Mouse (Mus musculus) ES-E14 (cell line): ENCODE measurements around the gene Prrxl1. TPM values are rescaled to one million over a fixed set of nuclear protein-coding genes. Genes with fewer than 3 reads are reported as not detected.
A peak's percentile ranks its signal among the peaks of the same experiment; 100 is the strongest.

Experiments used
- DNase-seq: peaks from one replicate; pipeline ENCODE4 v3.0.0-alpha.2; 2013; ENCODE audit warnings: low read depth, low spot score
- H3K27ac ChIP-seq: 2 replicates; pipeline ENCODE4 v1.5.1; 2012; ENCODE audit warnings: low read depth, mild to moderate bottlenecking, low read length, moderate library complexity, mixed read lengths; ENCODE audit not compliant: poor library complexity, insufficient read depth, severe bottlenecking
- H3K36me3 ChIP-seq: 2 replicates; pipeline ENCODE4 v1.6.1; 2012; ENCODE audit warnings: mild to moderate bottlenecking, low read length, moderate library complexity, mixed read lengths; ENCODE audit not compliant: control insufficient read depth, poor library complexity, insufficient read depth, severe bottlenecking
- H3K4me1 ChIP-seq, 2 experiments: fragments of 150-350 bp in 1 of 2; sonication (generic) in 1 of 2; 2 replicates each; pipeline ENCODE4 v1.6.1; 2012; ENCODE audit warnings: low read length in 2 of 2, mild to moderate bottlenecking in 1 of 2, mixed read lengths in 1 of 2; ENCODE audit not compliant: control insufficient read depth in 2 of 2, insufficient read depth in 2 of 2, poor library complexity in 1 of 2
- H3K4me3 ChIP-seq, 2 experiments: fragments of 150-350 bp in 1 of 2; sonication (generic) in 1 of 2; 2 replicates each; pipeline ENCODE4 v1.5.1; 2012; ENCODE audit warnings: low read length in 2 of 2, low read depth in 1 of 2, mild to moderate bottlenecking in 1 of 2, mixed read lengths in 1 of 2; ENCODE audit not compliant: insufficient read depth in 1 of 2, poor library complexity in 1 of 2, severe bottlenecking in 1 of 2
- H3K9ac ChIP-seq: 2 replicates; pipeline ENCODE4 v1.6.1; 2012; ENCODE audit warnings: low read depth, mild to moderate bottlenecking, low read length, mixed read lengths; ENCODE audit not compliant: poor library complexity, insufficient read depth, severe bottlenecking
- H3K9me3 ChIP-seq: fragments of 150-350 bp; sonication (generic); 2 replicates; pipeline ENCODE4 v1.6.1; 2012; ENCODE audit warnings: low read depth, mild to moderate bottlenecking, low read length; ENCODE audit not compliant: control insufficient read depth, insufficient read depth
- CHD2 ChIP-seq: IDR thresholded peaks from 2 replicates; pipeline ENCODE4 v1.6.1; 2014; ENCODE audit warnings: mild to moderate bottlenecking, low read depth, low read length, inconsistent platforms
- HCFC1 ChIP-seq: IDR thresholded peaks from 2 replicates; pipeline ENCODE4 v1.6.1; 2012; ENCODE audit warnings: low read length, inconsistent platforms, borderline replicate concordance; ENCODE audit not compliant: insufficient read depth
- MAFK ChIP-seq: IDR thresholded peaks from 2 replicates; pipeline ENCODE4 v1.6.1; 2014; ENCODE audit warnings: mild to moderate bottlenecking, low read depth, low read length, inconsistent platforms; ENCODE audit not compliant: insufficient read depth
- ZC3H11A ChIP-seq: IDR thresholded peaks from 2 replicates; pipeline ENCODE4 v1.6.1; 2012; ENCODE audit warnings: low read depth, mild to moderate bottlenecking, inconsistent platforms, low read length, borderline replicate concordance
- ZNF384 ChIP-seq: IDR thresholded peaks from 2 replicates; pipeline ENCODE4 v1.6.1; 2012; ENCODE audit warnings: low read depth, low read length, inconsistent platforms
- in situ Hi-C, 2 experiments: fragments of 600-800 bp; cut with MboI; formaldehyde crosslinking; loops; one replicate each; pipeline ENCODE4 v1.15.1; 2025; ENCODE audit warnings: low sequenced_read_pairs in 2 of 2, inconsistent platforms in 1 of 2; ENCODE audit not compliant: unreplicated experiment in 2 of 2
- total RNA-seq: library from RNA; depleted of rRNA; stranded (reverse); fragments of 300-350 nt; gene quantifications from 2 replicates; pipeline ENCODE4 v1.2.3, GENCODE M21; 2012

Prrxl1 gene
- total RNA-seq, 1 experiment = 0.09 TPM

DNA sequence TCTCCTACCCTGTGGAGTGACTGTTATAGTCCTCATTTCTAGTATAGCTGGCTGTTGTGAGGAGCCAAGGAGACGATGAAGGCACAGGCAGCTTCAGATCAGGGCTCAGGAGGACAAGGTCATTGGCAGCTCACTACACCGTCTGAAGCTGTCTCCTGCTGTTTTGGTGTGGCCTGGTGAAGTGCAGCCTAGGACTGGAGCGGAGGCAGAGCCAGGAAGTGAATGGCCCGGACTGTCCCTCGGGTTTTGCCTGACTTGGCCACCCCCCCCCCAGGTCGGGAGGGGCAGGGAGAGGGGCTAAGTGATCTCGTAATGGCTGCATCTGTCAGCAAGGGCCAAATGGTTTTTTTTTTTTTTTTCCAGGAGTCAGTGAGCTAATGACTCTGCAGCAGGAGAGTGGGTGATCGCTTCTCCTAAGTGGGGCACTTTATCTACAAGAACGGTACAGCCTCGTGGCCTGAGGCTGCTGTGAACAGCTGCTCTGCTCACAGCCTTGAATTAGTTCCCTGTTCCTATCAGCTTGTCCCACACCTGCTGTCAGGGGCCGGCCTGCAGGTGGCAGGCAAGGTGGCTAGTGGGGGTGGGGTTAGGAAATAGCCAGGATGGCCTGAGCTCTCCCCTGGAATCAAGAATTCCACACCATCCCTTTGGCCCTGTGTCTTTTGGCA lies 34.9 kb downstream of the Prrxl1 start:
- Histone ChIP-seq H3K4me3 (no peak overlapping the region), H3K9ac (no peak overlapping the region), H3K9me3 (no peaks in the 10 kb centered on the region), H3K27ac (no peak overlapping the region), H3K36me3 (no peaks in the 10 kb centered on the region), H3K4me1 (peaks cover 0 to 3% of the 10 kb centered on the region in 2 experiments; a peak in 2 of 4 replicates)
- DNase-seq = no peak
- in situ Hi-C loops = no loop called here
- no peak for TF ChIP-seq CHD2
- no peak for TF ChIP-seq ZC3H11A
- TF ChIP-seq MAFK = no peak
- TF ChIP-seq HCFC1 = no peak
- 0 out of 2 replicates have a peak, but pooled peaks have one; percentile 23 for TF ChIP-seq ZNF384

DNA sequence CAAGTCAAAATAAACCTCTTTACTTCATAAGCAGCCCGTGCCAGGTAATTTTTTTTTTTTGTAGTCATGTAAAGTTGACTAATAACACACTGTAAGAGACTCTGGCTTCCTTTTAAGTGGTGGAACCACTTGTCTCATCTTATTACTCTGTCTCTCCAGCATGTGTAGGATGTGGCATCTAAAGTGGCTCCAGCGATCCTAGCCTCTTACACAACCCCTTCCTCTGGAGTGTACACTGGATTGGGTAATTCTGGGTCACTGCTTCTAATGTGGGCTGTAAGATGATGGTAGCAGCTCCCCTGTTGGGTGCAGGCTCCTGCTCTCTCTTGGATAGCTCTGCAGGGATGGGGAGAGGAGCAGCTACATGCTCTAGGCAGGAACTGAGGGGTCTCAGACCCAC lies 39.3 kb downstream of the Prrxl1 start:
- DNase-seq = no peak
- no peak for TF ChIP-seq HCFC1
- Histone ChIP-seq H3K9ac (no peak overlapping the region), H3K27ac (no peak overlapping the region), H3K36me3 (no peaks in the 10 kb centered on the region), H3K4me1 (peaks cover 0 to 3% of the 10 kb centered on the region in 2 experiments; a peak in 2 of 4 replicates), H3K9me3 (no peaks in the 10 kb centered on the region), H3K4me3 (no peak overlapping the region)
- in situ Hi-C loops = no loop called here

- Histone ChIP-seq H3K9me3 (no peaks in the 10 kb centered on the region), H3K9ac (no peak overlapping the region), H3K36me3 (no peaks in the 10 kb centered on the region), H3K4me3 (no peak overlapping the region), H3K4me1 (no peaks in the 10 kb centered on the region), H3K27ac (no peak overlapping the region)
- DNase-seq = no peak
- in situ Hi-C loops = no loop called here
- no peak for TF ChIP-seq MAFK
- TF ChIP-seq CHD2 = no peak
- TF ChIP-seq ZNF384 = no peak
- TF ChIP-seq HCFC1 = no peak
- TF ChIP-seq ZC3H11A = no peak
Measured at GRCm38 (mm10) chr14:32659781-32660180, 60.6 kb downstream of the Prrxl1 start.

GRCm38 (mm10) chr14:32663099-32663498 lies 63.9 kb downstream of the Prrxl1 start:
- H3K9ac ChIP-seq = no peak overlapping the region
- H3K27ac ChIP-seq = no peak overlapping the region
- no peaks in the 10 kb centered on the region for H3K9me3 ChIP-seq
- H3K4me1 ChIP-seq = no peaks in the 10 kb centered on the region
- DNase-seq = no peak
- in situ Hi-C loops = no loop called here
- no peak overlapping the region for H3K4me3 ChIP-seq
- TF ChIP-seq MAFK (no peak), HCFC1 (no peak), ZC3H11A (no peak), CHD2 (no peak), ZNF384 (no peak)
- H3K36me3 ChIP-seq = no peaks in the 10 kb centered on the region

DNA sequence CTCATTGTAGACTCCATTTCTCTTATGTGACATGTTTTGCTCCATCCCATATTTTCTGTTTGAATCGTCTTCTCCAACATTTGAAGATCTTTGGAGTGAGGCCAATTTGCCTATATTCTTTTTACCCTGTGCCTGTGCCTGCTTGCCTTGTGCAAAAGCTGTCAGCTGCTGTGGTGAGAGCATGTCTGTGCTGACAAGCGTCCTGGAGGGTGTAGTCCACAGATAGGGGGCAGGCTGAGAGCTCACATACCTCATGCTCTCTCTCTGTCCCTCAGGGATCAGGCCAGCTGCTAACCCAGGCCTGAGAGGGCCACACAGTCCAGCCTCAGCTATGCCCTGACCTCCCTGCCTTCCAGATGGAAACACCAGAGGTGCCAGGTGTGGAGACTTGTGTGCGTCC lies 74.0 kb downstream of the Prrxl1 start:
- H3K4me1 ChIP-seq = no peaks in the 10 kb centered on the region
- no peak overlapping the region for H3K27ac ChIP-seq
- no peaks in the 10 kb centered on the region for H3K36me3 ChIP-seq
- no peaks in the 10 kb centered on the region for H3K9me3 ChIP-seq
- H3K4me3 ChIP-seq = no peak overlapping the region
- in situ Hi-C loops = no loop called here
- no peak for DNase-seq
- TF ChIP-seq HCFC1 (no peak), CHD2 (no peak), ZNF384 (no peak), MAFK (no peak), ZC3H11A (no peak)
- H3K9ac ChIP-seq = no peak overlapping the region
